Mouse (Mus musculus) embryonic facial prominence, embryonic 15.5 days (tissue): ENCODE data around the gene Ltbp2. TPM values are rescaled to one million over a fixed set of nuclear protein-coding genes. Genes with fewer than 3 reads are reported as not detected.

ENCODE experiments used
- ATAC-seq: fragments of 200-750 bp; cut with Nextera tagmentation; 2 replicates; pipeline ENCODE4 v1.8.0; 2017; ENCODE audit warnings: low read depth, moderate TSS enrichment; ENCODE audit not compliant: insufficient number of reproducible peaks, low FRiP score, low TSS enrichment
- H3K27ac ChIP-seq: fragments of 300-500 bp; sonication (generic); replicated peaks from 2 replicates; pipeline ENCODE4 v1.5.1; 2015; ENCODE audit warnings: mild to moderate bottlenecking, inconsistent platforms
- H3K27me3 ChIP-seq: fragments of 300-500 bp; sonication (generic); 2 replicates; pipeline ENCODE4 v1.6.1; 2015; ENCODE audit warnings: inconsistent platforms
- H3K36me3 ChIP-seq: fragments of 300-500 bp; sonication (generic); 2 replicates; pipeline ENCODE4 v1.6.1; 2015; ENCODE audit warnings: mild to moderate bottlenecking, inconsistent platforms
- H3K4me1 ChIP-seq: fragments of 300-500 bp; sonication (generic); 2 replicates; pipeline ENCODE4 v1.6.1; 2015; ENCODE audit warnings: inconsistent platforms
- H3K4me2 ChIP-seq: fragments of 300-500 bp; sonication (generic); replicated peaks from 2 replicates; pipeline ENCODE4 v1.6.1; 2015; ENCODE audit warnings: mild to moderate bottlenecking, inconsistent platforms
- H3K4me3 ChIP-seq: fragments of 300-500 bp; sonication (generic); replicated peaks from 2 replicates; pipeline ENCODE4 v1.5.1; 2015; ENCODE audit warnings: mild to moderate bottlenecking, inconsistent platforms
- H3K9ac ChIP-seq: fragments of 300-500 bp; sonication (generic); 2 replicates; pipeline ENCODE4 v1.6.1; 2015; ENCODE audit warnings: inconsistent platforms
- H3K9me3 ChIP-seq: fragments of 300-500 bp; sonication (generic); replicated peaks from 2 replicates; pipeline ENCODE4 v1.6.1; 2016; ENCODE audit warnings: inconsistent platforms
- WGBS: fragments of 180-500 bp; shearing (Covaris S2); methylation state at CpG from one replicate; pipeline ENCODE4 v1.1.7; 2015; 5-methylcytosine and 5-hydroxymethylcytosine counted together
- polyA plus RNA-seq: library from polyadenylated mRNA; unstranded; fragments of >200 nt; fragmentation: Nextera tagmentation; extraction: Ambion mirVana; gene quantifications from 2 replicates; pipeline ENCODE4 v1.2.1, GENCODE M21; 2015

Gene Ltbp2
- 11.9 and 12.0 TPM in 2 replicates for polyA plus RNA-seq

DNA sequence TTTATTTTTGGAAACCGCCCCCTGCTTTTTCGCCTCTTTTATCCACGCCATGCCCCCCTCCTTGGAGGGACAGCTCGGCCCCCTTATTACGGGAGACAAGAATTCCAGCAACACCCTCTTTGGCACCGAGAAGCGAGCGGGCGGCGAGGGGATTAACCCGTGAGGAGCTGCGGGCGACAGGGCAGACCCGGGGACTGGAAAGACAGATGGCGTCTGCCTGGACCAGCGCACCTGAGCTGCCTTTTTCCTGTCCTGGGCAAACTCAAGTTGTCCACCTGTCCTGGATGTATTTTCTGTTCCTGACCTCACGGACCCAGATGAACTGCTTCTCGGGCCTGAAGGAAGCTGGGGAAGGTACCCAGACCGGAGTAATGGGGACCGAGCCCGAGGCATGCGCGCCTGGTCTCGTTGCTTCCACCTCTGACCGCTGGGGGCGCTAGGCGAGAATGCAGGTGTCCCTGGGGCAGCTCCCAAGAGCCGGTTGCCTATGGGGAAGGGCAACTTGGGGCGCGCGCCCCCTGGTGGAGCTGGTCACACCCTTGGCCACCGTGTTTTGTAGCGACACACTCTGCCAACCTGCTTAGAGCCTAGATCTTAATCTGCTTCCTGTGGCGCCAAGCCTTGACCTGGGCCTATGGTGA, at the start of gene Ltbp2:
TSS of gene Ltbp2 (minus strand) at position 52 of the 641 bp plus-strand sequence.
- H3K9me3 ChIP-seq = no peaks in the 10 kb centered on the region
- peak within 1 kb of the TSS; percentile 15; the same call in 1 of the 2 replicates for H3K9ac ChIP-seq
- H3K27me3 ChIP-seq = peaks cover 53% of the 10 kb centered on the region
- ATAC-seq = peak; percentile 18
- peak within 1 kb of the TSS; percentile 42 for H3K4me3 ChIP-seq
- 2% methylated on average over 34 of the region's 34 CpGs for WGBS
- H3K27ac ChIP-seq = 0 out of 2 replicates have a peak within 1 kb of the TSS, but pooled peaks have one; percentile 3
- peaks cover 30% of the 10 kb centered on the region for H3K4me1 ChIP-seq
- H3K36me3 ChIP-seq = no peaks in the 10 kb centered on the region
- H3K4me2 ChIP-seq = peak within 1 kb of the TSS; percentile 69

DNA sequence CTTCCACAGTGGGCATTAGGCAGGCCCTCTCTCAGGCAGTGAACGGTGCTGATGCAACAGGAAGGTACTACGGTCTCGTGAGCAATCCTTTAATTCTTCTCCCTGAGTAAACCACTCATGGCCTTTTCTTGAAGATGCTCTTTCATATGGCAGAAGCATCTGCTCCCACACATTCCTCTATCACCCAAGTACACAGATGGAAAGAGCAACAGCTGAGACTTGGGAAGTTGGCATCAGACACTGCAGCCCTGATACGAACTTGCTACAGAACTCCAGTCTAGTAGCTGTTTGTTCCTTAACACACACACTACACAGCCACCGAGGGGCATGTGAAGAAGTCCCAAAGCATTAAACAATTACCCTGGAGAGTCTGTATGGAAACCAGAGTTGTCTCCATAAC, 48.0 kb upstream of the Ltbp2 start:
- H3K9ac ChIP-seq = no peak overlapping the region
- ATAC-seq = no peak
- WGBS = 87% methylated on average over 5 of the region's 5 CpGs
- H3K9me3 ChIP-seq = no peaks in the 10 kb centered on the region
- H3K4me3 ChIP-seq = no peak overlapping the region
- H3K36me3 ChIP-seq = peaks cover 82% of the 10 kb centered on the region
- H3K27me3 ChIP-seq = no peaks in the 10 kb centered on the region
- H3K27ac ChIP-seq = no peak overlapping the region
- no peak overlapping the region for H3K4me2 ChIP-seq
- H3K4me1 ChIP-seq = no peaks in the 10 kb centered on the region

DNA sequence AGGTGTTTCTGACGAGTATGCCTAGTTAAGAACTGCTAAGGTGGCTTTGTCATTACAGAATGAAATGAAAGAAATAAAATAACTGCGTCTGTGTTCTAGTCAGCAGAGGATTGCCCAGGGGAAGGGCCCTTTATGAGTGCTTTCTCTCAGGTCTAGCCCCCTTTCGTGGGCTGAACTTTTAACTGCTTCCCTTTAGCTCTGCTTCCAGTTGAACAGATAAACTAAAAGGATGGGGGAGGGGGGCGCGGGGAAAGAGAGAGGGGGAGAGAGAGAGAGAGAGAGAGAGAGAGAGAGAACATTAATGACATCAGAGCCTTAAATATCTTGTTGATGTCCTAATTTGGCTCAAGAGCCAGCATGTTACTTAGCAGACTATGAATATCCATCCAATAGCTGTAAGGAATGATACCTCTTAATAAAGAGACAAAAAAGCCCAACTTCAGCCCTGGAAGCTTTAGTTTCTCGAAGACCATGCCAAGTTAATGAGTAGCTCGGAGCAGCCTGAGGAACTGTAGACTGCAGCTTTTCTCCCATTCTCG, 45.6 kb upstream of the Ltbp2 start:
- ATAC-seq = no peak
- Histone ChIP-seq H3K4me3 (no peak overlapping the region), H3K4me2 (no peak overlapping the region), H3K9ac (no peak overlapping the region), H3K27ac (no peak overlapping the region), H3K27me3 (no peaks in the 10 kb centered on the region), H3K36me3 (peaks cover 77% of the 10 kb centered on the region), H3K4me1 (no peaks in the 10 kb centered on the region), H3K9me3 (no peaks in the 10 kb centered on the region)
- 84% methylated on average over 8 of the region's 8 CpGs for WGBS

DNA sequence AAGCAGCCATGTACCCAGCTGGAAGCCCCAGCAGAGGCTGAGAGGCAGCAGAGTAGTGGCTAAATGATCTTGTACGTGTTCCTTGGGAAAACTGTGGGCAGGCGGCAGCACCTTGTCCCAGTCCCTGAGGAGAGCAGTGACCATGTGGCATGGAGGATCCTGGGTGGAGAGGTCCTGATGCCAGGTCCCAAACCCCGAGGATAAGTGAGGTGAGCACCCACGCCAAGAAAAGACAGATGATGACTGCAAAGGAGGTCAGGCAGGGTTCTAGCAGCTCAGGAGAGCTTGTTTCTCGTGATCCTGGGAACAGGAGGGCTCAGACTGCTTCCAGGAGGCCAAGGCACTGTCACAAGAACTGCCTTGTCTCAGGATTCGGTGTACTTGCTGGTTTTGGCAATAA, 42.5 kb upstream of the Ltbp2 start:
- peaks cover 15% of the 10 kb centered on the region for H3K4me1 ChIP-seq
- H3K4me2 ChIP-seq = no peak overlapping the region
- no peak for ATAC-seq
- no peaks in the 10 kb centered on the region for H3K27me3 ChIP-seq
- H3K27ac ChIP-seq = no peak overlapping the region
- WGBS = 86% methylated on average over 6 of the region's 6 CpGs
- no peaks in the 10 kb centered on the region for H3K9me3 ChIP-seq
- peaks cover 52% of the 10 kb centered on the region for H3K36me3 ChIP-seq
- H3K4me3 ChIP-seq = no peak overlapping the region
- no peak overlapping the region for H3K9ac ChIP-seq

DNA sequence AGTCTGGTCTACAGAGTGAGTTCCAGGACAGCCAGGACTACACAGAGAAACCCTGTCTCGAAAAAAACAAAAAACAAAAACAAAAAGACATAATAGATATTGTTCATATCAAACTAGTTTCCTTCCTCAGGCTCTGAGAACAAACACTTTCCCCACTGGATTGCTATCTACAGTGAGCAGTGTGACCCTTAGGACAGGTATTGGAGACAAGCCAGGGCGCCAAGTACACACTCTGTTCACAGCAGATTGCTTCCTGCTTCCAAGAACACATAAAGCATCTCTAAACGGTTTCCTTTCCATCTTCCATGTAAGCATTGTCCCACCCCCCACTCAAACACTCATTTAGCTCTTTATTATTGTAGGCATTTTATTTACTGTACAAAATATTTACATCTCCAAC, 41.5 kb upstream of the Ltbp2 start:
- 69% methylated on average over 3 of the region's 3 CpGs for WGBS
- H3K9ac ChIP-seq = no peak overlapping the region
- H3K27ac ChIP-seq = no peak overlapping the region
- H3K9me3 ChIP-seq = no peaks in the 10 kb centered on the region
- H3K4me3 ChIP-seq = no peak overlapping the region
- no peak for ATAC-seq
- H3K36me3 ChIP-seq = peaks cover 47% of the 10 kb centered on the region
- no peaks in the 10 kb centered on the region for H3K27me3 ChIP-seq
- H3K4me1 ChIP-seq = peaks cover 20% of the 10 kb centered on the region
- no peak overlapping the region for H3K4me2 ChIP-seq

DNA sequence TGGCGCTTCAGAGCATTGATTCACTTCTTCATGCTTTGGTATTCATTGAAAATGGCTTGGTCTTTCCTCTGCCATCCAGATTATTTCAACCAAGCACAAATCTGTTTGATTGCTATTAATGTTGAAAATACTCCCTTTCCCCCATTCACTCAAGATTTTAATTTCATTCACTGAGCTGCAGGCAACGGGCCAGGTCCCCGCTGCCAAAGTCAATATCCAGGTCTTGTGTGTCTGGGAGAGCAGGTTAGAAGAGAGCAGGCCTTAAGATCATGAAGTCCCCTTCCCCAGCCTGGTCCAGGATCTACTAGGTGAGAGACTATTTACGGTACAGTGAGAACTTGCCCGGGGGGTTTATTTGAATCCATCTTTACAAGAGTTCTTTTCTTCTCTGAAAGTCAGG, 38.6 kb upstream of the Ltbp2 start:
- H3K27ac ChIP-seq = 0 out of 2 replicates have a peak overlapping the region, but pooled peaks have one; percentile 51
- no peak overlapping the region for H3K4me2 ChIP-seq
- no peak for ATAC-seq
- H3K27me3 ChIP-seq = no peaks in the 10 kb centered on the region
- H3K9me3 ChIP-seq = no peaks in the 10 kb centered on the region
- 77% methylated on average over 5 of the region's 5 CpGs for WGBS
- H3K36me3 ChIP-seq = peaks cover 23% of the 10 kb centered on the region
- H3K4me1 ChIP-seq = peaks cover 20% of the 10 kb centered on the region
- H3K4me3 ChIP-seq = no peak overlapping the region
- no peak overlapping the region for H3K9ac ChIP-seq

DNA sequence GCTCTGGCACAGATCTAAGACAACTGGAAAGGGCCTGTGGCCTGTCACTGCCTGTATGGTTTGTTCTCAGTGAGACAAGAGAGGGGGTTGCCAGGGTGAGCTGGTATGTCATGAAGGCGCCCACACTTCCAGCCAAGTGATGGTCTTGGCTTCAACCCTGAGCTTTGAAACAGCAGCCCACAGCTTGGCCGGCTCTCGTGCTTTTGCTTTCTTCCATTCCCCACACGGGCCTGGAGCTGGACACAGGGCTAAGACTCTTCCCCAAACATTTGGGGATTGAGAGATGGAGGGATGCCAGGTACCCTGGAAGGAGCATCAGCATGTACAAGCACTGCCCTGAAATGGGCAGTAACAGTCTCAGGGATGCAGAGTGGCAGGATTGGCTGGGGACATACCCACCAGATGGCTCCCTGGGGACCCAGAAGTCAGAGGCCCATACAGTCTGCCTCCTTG, 36.3 kb upstream of the Ltbp2 start:
- ATAC-seq = no peak
- 79% methylated on average over 4 of the region's 4 CpGs for WGBS

DNA sequence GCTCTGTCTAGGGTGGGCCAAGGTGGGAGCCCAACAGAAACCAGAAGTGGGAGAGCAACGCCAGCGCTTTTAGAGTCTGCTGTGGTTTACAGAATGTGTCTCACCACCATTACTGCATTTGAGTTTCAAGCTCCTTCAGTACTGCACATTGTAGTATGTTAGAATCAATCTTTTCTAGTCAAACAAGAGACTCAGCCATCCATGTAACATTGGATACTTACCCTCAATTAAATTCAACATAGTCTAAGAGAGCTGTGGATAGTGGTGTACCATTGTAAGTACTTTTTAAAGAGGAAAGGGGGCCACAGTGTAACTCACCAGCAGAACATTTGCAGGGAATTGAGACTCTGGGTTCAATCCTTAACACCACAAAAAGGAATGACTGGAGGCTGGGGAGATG, 35.3 kb upstream of the Ltbp2 start:
- no peak overlapping the region for H3K9ac ChIP-seq
- ATAC-seq = no peak
- no peak overlapping the region for H3K4me3 ChIP-seq
- no peaks in the 10 kb centered on the region for H3K27me3 ChIP-seq
- no peak overlapping the region for H3K27ac ChIP-seq
- no peak overlapping the region for H3K4me2 ChIP-seq
- H3K9me3 ChIP-seq = no peaks in the 10 kb centered on the region
- peaks cover 37% of the 10 kb centered on the region for H3K4me1 ChIP-seq
- WGBS = 90% methylated on average over 2 of the region's 2 CpGs
- H3K36me3 ChIP-seq = no peaks in the 10 kb centered on the region

More for the DNA sequence above, 36.3 kb upstream of the Ltbp2 start:
- Histone ChIP-seq H3K27ac (no peak overlapping the region), H3K9ac (no peak overlapping the region), H3K36me3 (peaks cover 8% of the 10 kb centered on the region; the same call in 1 of the 2 replicates), H3K27me3 (no peaks in the 10 kb centered on the region), H3K9me3 (no peaks in the 10 kb centered on the region), H3K4me3 (no peak overlapping the region), H3K4me2 (no peak overlapping the region), H3K4me1 (peaks cover 27% of the 10 kb centered on the region)

DNA sequence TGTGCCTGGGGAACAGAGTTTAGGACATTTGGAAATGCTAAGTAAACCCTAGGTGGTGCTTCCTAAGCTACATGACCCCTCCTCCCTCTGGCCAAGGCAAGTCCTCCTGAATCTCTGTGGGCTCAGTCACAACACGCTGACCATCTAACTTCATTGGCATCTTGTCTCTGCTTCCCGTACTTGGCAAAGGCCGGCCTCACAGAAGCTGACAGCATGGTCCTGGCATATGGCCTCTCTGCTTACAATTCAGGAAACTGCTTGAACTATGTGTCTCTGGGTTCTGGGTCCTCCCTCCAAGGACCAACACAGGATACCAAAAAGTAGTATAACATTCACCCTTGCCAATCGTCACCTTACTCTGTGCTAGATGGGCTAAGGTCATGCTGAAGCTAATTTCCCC, 33.7 kb upstream of the Ltbp2 start:
- no peak overlapping the region for H3K27ac ChIP-seq
- H3K4me3 ChIP-seq = no peak overlapping the region
- H3K27me3 ChIP-seq = no peaks in the 10 kb centered on the region
- H3K4me2 ChIP-seq = no peak overlapping the region
- H3K9ac ChIP-seq = no peak overlapping the region
- no peaks in the 10 kb centered on the region for H3K9me3 ChIP-seq
- no peaks in the 10 kb centered on the region for H3K36me3 ChIP-seq
- WGBS = 91% methylated on average over 4 of the region's 4 CpGs
- peaks cover 39% of the 10 kb centered on the region for H3K4me1 ChIP-seq
- ATAC-seq = no peak

DNA sequence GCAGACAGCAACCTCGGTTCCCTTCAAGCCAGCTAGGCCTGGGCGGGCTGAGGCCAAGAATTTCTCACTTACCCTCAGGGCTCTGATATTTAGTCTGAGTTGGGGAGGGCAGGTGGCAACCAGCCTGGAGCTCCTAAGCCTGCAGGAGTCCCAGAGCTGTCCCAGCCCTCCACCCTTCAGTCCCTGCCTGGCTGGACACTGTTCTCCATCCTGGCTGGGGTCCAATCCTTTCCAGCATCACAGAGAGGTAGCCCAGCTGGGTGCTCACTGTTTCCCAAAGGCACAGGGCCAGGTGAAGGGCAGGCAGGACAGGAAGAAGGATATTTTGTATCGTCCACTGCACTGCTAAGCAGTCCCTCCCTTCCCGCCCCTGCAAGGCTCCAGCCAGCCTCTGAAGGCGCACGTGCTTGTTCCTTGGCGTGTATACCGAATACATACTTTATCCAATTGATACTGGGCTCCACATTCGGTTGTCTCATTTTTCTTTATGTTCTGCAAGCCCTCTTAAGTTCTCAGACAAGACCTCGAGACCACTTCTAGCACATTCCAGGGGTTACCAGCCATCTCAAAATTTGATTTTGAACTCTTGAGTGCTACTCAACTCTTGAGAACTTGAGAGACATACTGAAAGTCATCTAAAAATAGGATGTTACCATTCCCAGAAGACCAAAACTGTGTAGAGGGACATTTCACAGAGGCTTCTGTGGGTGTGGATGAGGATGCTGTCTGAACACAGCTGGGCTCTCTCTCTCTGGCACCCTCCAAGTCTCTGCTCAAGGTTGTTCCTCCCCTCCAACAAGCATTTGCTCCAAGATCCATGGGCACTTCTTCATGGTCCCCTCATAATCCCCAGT, 31.5 kb upstream of the Ltbp2 start:
- Histone ChIP-seq H3K4me2 (no peak overlapping the region), H3K9ac (no peak overlapping the region), H3K27me3 (no peaks in the 10 kb centered on the region), H3K4me1 (peaks cover 22% of the 10 kb centered on the region), H3K36me3 (no peaks in the 10 kb centered on the region), H3K4me3 (no peak overlapping the region), H3K9me3 (no peaks in the 10 kb centered on the region), H3K27ac (peak overlapping the region; percentile 82)
- WGBS = 52% methylated on average over 10 of the region's 10 CpGs
- peak; percentile 63 for ATAC-seq

DNA sequence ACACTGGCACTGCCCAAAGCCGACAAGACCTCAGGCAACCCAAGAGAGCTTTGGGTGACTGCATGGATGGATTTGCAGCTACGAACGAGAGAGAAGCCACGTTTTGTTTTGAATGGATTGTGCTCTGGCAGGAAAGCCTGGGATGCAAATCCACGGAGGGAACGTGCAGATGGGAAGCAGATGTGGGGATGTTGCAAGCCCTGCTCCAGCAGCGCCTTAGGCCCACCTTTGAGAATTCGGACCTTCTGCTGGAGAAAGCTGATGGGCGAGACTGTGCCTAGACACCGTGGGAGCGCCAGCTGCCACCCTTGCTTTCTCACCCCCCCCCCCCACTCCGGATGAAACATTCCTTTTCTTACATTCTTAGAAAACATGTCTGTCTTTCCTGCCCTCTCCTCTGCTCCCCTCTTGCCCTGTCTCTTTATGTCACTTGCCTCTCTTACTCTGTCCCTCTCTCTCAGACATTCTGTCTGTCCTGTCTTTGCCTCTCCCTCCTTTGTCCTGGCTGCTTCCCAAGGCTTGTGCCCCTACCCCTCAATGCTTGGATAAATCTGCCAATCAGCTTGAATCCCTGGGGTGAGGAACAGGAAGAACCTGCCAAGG, 30.8 kb upstream of the Ltbp2 start:
- H3K9me3 ChIP-seq = no peaks in the 10 kb centered on the region
- H3K36me3 ChIP-seq = no peaks in the 10 kb centered on the region
- H3K27me3 ChIP-seq = no peaks in the 10 kb centered on the region
- H3K4me3 ChIP-seq = no peak overlapping the region
- peak; percentile 65; the same call in 1 of the 2 replicates for ATAC-seq
- 25% methylated on average over 12 of the region's 12 CpGs for WGBS
- H3K4me2 ChIP-seq = no peak overlapping the region
- peaks cover 22% of the 10 kb centered on the region for H3K4me1 ChIP-seq
- no peak overlapping the region for H3K9ac ChIP-seq
- peak overlapping the region; percentile 82 for H3K27ac ChIP-seq
